Mouse (Mus musculus) spleen, adult 10 weeks (tissue): ENCODE measurements around the gene Gm20917. TPM values are rescaled to one million over a fixed set of nuclear protein-coding genes. Genes with fewer than 3 reads are reported as not detected.

Experiments used
- polyA plus RNA-seq: library from polyadenylated mRNA; stranded (reverse); fragments of 350-450 nt; fragmentation: Illumina TruSeq; extraction: RNeasy Lipid Tissue Mini Kit (QIAGEN cat#74804); gene quantifications from one replicate; pipeline ENCODE4 v1.2.3, GENCODE M21; 2015; ENCODE audit warnings: low replicate concordance; ENCODE audit not compliant: insufficient read depth

Gene Gm20917
- polyA plus RNA-seq, result not detected

DNA sequence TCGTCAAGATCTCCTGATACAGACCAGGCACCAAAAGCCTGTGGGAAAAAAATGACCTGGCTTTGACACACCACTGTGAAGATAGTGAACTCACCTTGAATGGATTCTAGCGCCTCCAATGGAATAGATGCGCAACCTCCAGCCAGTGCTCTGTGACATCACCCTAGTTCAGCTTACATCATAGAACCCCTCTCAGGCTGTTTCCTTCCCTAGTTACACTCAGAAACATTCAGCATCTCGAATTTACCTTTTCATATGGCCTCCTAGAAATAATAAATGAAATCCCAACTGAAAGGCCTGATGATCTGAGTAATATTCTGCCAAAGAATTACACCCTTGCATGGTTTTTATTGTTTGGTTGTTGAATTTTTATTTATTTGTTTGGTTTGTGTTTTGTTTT lies at the start of gene Gm20917:
Gene Gm20917 (minus strand): TSS at position 101 of the 400 bp plus-strand sequence.

Other genes starting within 250 kb of the Gm20917 start
- not detected for gene Gm20916, start 168.4 kb upstream of the Gm20917 start, polyA plus RNA-seq